Mouse (Mus musculus): ENCODE results near the gene Plscr2. TPM values are rescaled to one million over a fixed set of nuclear protein-coding genes. Genes with fewer than 3 reads are reported as not detected.

The Plscr2 gene
- 2.3 and 7.8 TPM in 2 replicates for total RNA-seq (2017)

GRCm38 (mm10) chr9:92275486-92276207, at the start of gene Plscr2:
TSS of gene Plscr2 (plus strand) at chr9:92275602.
- ATAC-seq (replicated peaks in 1 of 2; ENCODE audit: insufficient read depth in 1 of 2, low FRiP score in 2 of 2, low TSS enrichment in 1 of 2, low read depth in 1 of 2, poor library complexity in 2 of 2, severe bottlenecking in 2 of 2), result no peak

- no peak for ATAC-seq (replicated peaks in 1 of 2; ENCODE audit: insufficient read depth in 1 of 2, low FRiP score in 2 of 2, low TSS enrichment in 1 of 2, low read depth in 1 of 2, poor library complexity in 2 of 2, severe bottlenecking in 2 of 2)
Measured at GRCm38 (mm10) chr9:92226127-92226655, 49.2 kb upstream of the Plscr2 start.

- no peak for ATAC-seq (replicated peaks in 1 of 2; ENCODE audit: insufficient read depth in 1 of 2, low FRiP score in 2 of 2, low TSS enrichment in 1 of 2, low read depth in 1 of 2, poor library complexity in 2 of 2, severe bottlenecking in 2 of 2)
Measured at GRCm38 (mm10) chr9:92226795-92227194, 48.6 kb upstream of the Plscr2 start.

GRCm38 (mm10) chr9:92228867-92229832, 46.3 kb upstream of the Plscr2 start:
- ATAC-seq (replicated peaks in 1 of 2; ENCODE audit: insufficient read depth in 1 of 2, low FRiP score in 2 of 2, low TSS enrichment in 1 of 2, low read depth in 1 of 2, poor library complexity in 2 of 2, severe bottlenecking in 2 of 2), result no peak

GRCm38 (mm10) chr9:92229833-92230205, 45.6 kb upstream of the Plscr2 start:
- ATAC-seq (replicated peaks in 1 of 2; ENCODE audit: insufficient read depth in 1 of 2, low FRiP score in 2 of 2, low TSS enrichment in 1 of 2, low read depth in 1 of 2, poor library complexity in 2 of 2, severe bottlenecking in 2 of 2), result no peak

GRCm38 (mm10) chr9:92234901-92235458, 40.4 kb upstream of the Plscr2 start:
- no peak for ATAC-seq (replicated peaks in 1 of 2; ENCODE audit: insufficient read depth in 1 of 2, low FRiP score in 2 of 2, low TSS enrichment in 1 of 2, low read depth in 1 of 2, poor library complexity in 2 of 2, severe bottlenecking in 2 of 2)

- ATAC-seq (replicated peaks in 1 of 2; ENCODE audit: insufficient read depth in 1 of 2, low FRiP score in 2 of 2, low TSS enrichment in 1 of 2, low read depth in 1 of 2, poor library complexity in 2 of 2, severe bottlenecking in 2 of 2), result no peak
Measured at GRCm38 (mm10) chr9:92248773-92249446, 26.5 kb upstream of the Plscr2 start.

GRCm38 (mm10) chr9:92249447-92249852, 26.0 kb upstream of the Plscr2 start, which contains the start of gene Plscr1:
TSS of gene Plscr1 (plus strand) at chr9:92249750.
- no peak for ATAC-seq (replicated peaks in 1 of 2; ENCODE audit: insufficient read depth in 1 of 2, low FRiP score in 2 of 2, low TSS enrichment in 1 of 2, low read depth in 1 of 2, poor library complexity in 2 of 2, severe bottlenecking in 2 of 2)

GRCm38 (mm10) chr9:92249987-92250772, 25.2 kb upstream of the Plscr2 start:
- ATAC-seq (replicated peaks in 1 of 2; ENCODE audit: insufficient read depth in 1 of 2, low FRiP score in 2 of 2, low TSS enrichment in 1 of 2, low read depth in 1 of 2, poor library complexity in 2 of 2, severe bottlenecking in 2 of 2), result peak; percentile 80 to 81

GRCm38 (mm10) chr9:92252718-92253117, 22.7 kb upstream of the Plscr2 start:
- peak; percentile 10 to 14; a peak in 3 of 4 replicates for ATAC-seq (replicated peaks in 1 of 2; ENCODE audit: insufficient read depth in 1 of 2, low FRiP score in 2 of 2, low TSS enrichment in 1 of 2, low read depth in 1 of 2, poor library complexity in 2 of 2, severe bottlenecking in 2 of 2)

- no peak for ATAC-seq (replicated peaks in 1 of 2; ENCODE audit: insufficient read depth in 1 of 2, low FRiP score in 2 of 2, low TSS enrichment in 1 of 2, low read depth in 1 of 2, poor library complexity in 2 of 2, severe bottlenecking in 2 of 2)
Measured at GRCm38 (mm10) chr9:92253585-92254321, 21.6 kb upstream of the Plscr2 start.

- no peak for ATAC-seq (replicated peaks in 1 of 2; ENCODE audit: insufficient read depth in 1 of 2, low FRiP score in 2 of 2, low TSS enrichment in 1 of 2, low read depth in 1 of 2, poor library complexity in 2 of 2, severe bottlenecking in 2 of 2)
Measured at GRCm38 (mm10) chr9:92260481-92261159, 14.8 kb upstream of the Plscr2 start.

- ATAC-seq (replicated peaks in 1 of 2; ENCODE audit: insufficient read depth in 1 of 2, low FRiP score in 2 of 2, low TSS enrichment in 1 of 2, low read depth in 1 of 2, poor library complexity in 2 of 2, severe bottlenecking in 2 of 2), result peak; percentile 51 to 66; a peak in 3 of 4 replicates
Measured at GRCm38 (mm10) chr9:92265719-92266118, 9.7 kb upstream of the Plscr2 start.

- no peak for ATAC-seq (replicated peaks in 1 of 2; ENCODE audit: insufficient read depth in 1 of 2, low FRiP score in 2 of 2, low TSS enrichment in 1 of 2, low read depth in 1 of 2, poor library complexity in 2 of 2, severe bottlenecking in 2 of 2)
Measured at GRCm38 (mm10) chr9:92266558-92267171, 8.7 kb upstream of the Plscr2 start.

GRCm38 (mm10) chr9:92267732-92268131, 7.7 kb upstream of the Plscr2 start:
- no peak for ATAC-seq (replicated peaks in 1 of 2; ENCODE audit: insufficient read depth in 1 of 2, low FRiP score in 2 of 2, low TSS enrichment in 1 of 2, low read depth in 1 of 2, poor library complexity in 2 of 2, severe bottlenecking in 2 of 2)
